Mouse (Mus musculus) lung, adult 2 months (tissue): ENCODE data around the gene Cdk5rap1.

Experiments
- CTCF ChIP-seq: fragments of 200-500 bp; IDR thresholded peaks from 2 replicates; pipeline ENCODE4 v1.5.1; 2011; ENCODE audit warnings: mild to moderate bottlenecking, low read length, control low read depth; ENCODE audit not compliant: insufficient read depth
- POLR2A ChIP-seq: fragments of 200-500 bp; IDR thresholded peaks from 2 replicates; pipeline ENCODE4 v1.6.1; 2011; ENCODE audit warnings: low read depth, mild to moderate bottlenecking, control low read depth, low read length, borderline replicate concordance; ENCODE audit errors: extremely low read depth

DNA sequence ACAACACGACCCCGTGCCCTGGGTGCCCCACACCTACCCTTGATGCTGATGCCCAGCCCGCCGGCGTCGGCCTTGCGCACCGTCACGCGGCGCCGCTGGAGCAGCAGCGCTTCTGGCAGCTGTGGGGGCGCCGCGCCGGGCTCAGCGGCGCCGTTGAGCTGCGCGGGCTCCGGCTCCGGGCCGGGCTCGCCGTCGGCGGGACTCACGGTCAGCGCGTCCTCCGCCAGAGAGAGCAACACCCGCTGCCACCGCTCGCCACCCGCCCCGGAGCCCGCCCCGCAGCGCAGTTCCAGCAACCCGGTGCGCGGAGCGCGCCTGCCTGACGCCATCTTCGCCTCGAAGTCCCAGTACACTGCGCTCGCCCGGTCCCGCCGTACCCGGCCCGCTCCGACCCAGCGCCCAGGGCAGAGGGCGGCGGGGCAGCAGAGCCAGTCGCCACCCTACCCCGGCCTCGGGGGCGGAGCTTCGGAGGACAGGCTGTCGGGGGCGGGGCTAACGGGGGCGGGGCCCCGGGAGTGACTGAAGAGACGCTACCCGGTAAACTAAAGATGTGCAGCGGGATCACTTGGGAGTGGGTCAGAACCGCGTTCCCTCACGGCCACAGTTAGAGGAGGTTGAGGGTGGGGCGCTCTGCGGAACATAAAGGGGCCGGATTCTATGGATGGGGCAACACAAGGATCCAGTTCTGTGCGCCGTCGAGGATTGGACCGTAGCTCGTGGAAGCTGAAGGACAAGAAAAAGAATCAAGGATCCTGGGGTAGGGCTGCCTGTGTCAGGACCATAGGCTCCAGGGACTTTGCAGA, 35.0 kb upstream of the Cdk5rap1 start, which contains the start of gene Snta1:
- peak; percentile 70; the same call in 1 of the 2 replicates for TF ChIP-seq POLR2A
- TF ChIP-seq CTCF, result no peak
